Mouse (Mus musculus): Measurements from ENCODE around the gene Ppp1r12c.
A peak's percentile ranks its signal among the peaks of the same experiment; 100 is the strongest.

Gene Ppp1r12c

DNA sequence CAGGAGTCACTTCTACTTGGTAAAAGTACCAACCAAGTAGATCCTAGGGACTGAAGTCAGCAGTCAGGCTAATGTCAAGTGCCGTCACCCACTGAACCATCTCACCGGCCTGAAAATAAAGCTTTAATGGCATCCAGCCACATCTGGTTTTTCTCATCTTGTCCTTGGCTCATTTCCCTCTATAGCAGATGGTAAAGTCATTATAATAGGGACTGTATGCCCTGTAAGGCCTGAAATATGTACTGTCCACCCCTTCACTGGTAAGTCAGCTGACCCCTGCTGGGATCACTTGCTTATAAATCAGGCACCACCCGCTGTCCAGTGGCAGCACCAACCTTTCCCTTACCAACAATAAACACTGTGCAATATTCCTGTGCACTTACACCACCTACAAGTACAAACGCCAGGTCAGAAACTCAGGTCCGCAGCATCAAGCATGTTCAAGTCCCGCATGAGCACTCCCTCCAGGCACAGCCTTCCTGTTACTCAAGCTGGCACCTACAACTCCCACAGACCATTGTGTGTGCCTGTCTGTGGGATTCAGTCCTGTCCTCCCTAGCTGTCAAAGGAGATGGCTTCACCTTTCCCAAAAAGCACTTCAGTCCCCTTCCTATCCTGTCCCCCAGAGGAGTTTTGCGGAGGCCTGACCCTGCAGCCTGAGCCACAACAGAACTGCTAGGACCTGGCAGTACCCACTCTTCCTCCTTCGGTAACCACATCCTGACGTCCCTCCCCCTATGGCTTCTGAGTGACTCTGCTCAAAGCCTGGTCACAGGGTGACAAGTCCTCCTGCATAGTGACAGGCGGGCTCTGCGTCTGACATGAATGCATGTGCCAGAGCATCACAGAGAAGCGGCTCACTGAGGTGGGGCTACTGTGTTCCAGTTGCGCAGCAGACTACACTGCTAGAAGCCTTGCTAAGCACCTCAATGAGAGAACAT lies 8.9 kb downstream of the Ppp1r12c start:
- DNase-seq (ENCODE audit: low read depth, low spot score): no peak

- no peak for DNase-seq (ENCODE audit: low read depth, low spot score)
Measured at GRCm38 (mm10) chr7:4491308-4491707, 10.2 kb downstream of the Ppp1r12c start.

- no peak for DNase-seq (ENCODE audit: low read depth, low spot score)
Measured at GRCm38 (mm10) chr7:4482281-4482680, 19.2 kb downstream of the Ppp1r12c start.

DNA sequence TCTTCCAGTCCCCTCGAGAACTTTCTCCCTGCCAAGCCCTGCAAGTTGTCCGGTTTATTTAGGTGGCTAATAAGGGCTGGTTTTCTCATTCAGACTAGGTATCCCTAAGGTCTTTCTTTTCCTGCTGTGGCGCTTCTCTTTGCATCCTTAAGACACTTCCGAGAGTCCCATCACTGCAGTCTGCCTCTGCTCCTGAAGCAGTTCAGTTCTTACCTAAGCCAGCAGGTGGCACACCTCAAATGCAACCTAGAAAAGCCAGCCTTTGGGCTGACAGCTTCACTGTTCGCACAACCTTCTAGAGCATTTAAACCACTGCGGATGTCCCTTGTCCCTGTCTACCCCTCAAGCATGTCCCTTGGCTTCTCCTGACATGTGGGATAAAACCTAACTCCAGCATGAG lies 21.8 kb downstream of the Ppp1r12c start:
- no peak for DNase-seq (ENCODE audit: low read depth, low spot score)

GRCm38 (mm10) chr7:4478796-4479291 lies 22.6 kb downstream of the Ppp1r12c start:
- DNase-seq (ENCODE audit: low read depth, low spot score): no peak

- DNase-seq (ENCODE audit: low read depth, low spot score): no peak
Measured at GRCm38 (mm10) chr7:4478021-4478795, 23.3 kb downstream of the Ppp1r12c start.

GRCm38 (mm10) chr7:4473940-4474339 lies 27.5 kb downstream of the Ppp1r12c start:
- no peak for DNase-seq (ENCODE audit: low read depth, low spot score)

- DNase-seq (ENCODE audit: low read depth, low spot score): no peak
Measured at GRCm38 (mm10) chr7:4471179-4471555, 30.3 kb downstream of the Ppp1r12c start.

- DNase-seq (ENCODE audit: low read depth, low spot score): no peak
Measured at GRCm38 (mm10) chr7:4470275-4471178, 31.0 kb downstream of the Ppp1r12c start.

- no peak for DNase-seq (ENCODE audit: low read depth, low spot score)
Measured at GRCm38 (mm10) chr7:4467801-4468200, 33.7 kb downstream of the Ppp1r12c start.

DNA sequence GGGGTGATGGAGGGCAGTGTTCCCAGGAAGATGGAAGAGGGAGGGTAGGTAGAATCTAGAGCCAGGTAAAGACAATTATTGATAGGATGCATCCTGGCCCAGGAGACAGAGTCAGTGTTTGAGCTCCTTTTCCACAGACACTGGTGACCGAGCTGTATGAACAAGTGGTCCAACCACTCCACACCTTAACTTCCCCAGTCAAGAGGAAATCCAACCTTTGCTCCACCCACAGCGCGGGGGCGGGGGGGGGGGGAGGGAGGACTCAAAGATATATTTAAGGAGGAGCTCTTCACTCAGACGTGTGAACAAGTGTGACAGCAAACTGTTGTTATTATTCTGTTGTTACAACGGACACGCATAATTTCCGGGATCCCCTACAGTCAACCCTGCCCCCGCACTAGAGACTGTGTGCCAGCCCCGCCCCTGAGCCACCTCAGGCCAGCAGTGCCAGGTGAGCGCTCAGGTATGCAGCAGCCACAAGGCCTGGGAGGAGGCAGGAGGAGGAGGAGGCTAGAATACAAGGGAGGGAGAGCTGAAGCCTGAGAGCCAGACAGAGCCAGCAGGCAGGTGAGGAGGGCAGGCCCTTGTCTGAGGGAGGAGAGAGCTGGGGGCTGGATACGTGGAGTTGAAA lies 37.2 kb downstream of the Ppp1r12c start:
- no peak for DNase-seq (ENCODE audit: low read depth, low spot score)

DNA sequence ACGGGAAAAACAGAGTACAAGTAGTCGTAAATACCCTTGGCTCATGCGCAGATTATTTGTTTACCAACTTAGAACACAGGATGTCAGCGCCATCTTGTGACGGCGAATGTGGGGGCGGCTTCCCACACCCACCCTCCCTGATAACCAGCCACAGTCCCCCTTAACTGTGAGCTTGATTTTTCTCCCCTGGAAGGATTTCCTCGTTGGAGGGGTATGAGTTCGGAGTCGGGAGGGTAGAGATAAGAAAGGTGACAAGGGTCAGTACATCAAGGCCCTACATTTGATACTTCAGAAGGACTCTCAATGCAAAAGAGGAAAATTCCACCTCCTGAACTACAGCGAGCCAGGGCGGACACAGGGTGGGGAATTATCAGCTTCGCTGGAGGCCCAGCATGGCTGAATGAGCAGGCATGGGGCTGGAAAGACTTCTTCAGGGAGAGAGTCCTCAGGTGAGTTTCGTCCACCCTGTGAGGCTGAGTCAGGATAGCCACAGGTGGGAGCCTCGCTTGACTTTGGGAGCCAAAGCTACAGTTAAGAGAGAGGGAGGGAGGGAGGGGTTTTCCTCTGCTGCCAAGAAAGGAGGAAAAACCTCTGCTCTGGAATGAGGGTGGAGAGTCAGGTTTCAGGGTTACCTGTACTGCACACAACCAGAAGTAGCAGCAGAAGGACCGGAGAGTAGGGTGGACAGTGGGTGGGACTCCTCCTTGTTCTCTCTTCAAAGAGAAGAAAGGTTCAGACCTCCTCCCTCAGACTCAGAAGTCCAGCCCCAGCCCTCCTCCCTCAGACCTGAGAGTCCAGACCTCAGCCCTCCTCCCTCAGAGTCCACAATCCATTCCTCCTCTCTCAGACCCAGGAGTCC lies 40.7 kb downstream of the Ppp1r12c start, which contains the start of gene Eps8l1:
Gene Eps8l1 (plus strand): TSS at position 99 of the 859 bp plus-strand sequence.
- DNase-seq (ENCODE audit: low read depth, low spot score): no peak

DNA sequence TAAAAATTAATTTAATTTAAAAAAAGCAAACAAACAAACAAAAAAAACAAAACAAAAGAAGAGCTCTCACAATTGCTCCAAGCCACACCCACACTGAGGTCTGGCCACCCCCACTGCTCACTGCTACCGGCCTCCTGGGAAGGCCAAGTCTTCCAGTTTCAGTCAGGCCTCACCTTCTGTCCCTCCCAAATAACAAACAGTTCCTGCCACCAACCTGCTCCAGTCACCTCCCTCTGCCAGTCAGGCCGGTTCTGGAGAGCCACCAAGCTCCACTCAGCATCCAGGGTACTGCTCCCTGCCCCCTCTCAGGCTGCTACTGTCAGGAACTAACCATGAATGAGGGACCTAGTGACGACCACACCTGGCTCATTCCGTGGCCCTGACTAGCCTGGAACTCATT lies 48.8 kb downstream of the Ppp1r12c start:
- no peak for DNase-seq (ENCODE audit: low read depth, low spot score)

- DNase-seq (ENCODE audit: low read depth, low spot score): no peak
Measured at GRCm38 (mm10) chr7:4449211-4449610, 52.3 kb downstream of the Ppp1r12c start.

DNA sequence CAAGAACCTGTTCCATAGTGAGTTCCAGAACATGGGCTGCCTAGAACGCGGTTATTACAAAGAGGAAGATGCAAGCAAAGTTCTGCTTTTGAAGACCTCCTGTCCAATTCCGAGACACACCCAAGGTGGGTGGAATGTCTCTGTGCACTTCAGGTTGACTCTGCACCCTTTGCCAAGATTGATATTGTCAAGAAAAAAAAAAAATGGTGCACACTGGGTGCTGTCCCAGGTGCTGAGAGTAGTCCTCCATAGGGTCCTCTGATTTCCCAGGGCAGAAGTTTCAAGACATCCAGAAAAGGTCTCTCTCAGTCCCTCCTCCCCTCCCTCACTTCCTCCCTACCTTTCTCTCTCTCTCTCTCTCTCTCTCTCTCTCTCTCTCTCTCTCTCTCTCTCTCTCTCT lies 53.0 kb downstream of the Ppp1r12c start:
- no peak for DNase-seq (ENCODE audit: low read depth, low spot score)

GRCm38 (mm10) chr7:4447138-4447537 lies 54.3 kb downstream of the Ppp1r12c start:
- DNase-seq (ENCODE audit: low read depth, low spot score): no peak

- peak; percentile 71 for DNase-seq (ENCODE audit: low read depth, low spot score)
Measured at GRCm38 (mm10) chr7:4445216-4445791, 56.2 kb downstream of the Ppp1r12c start, which contains the start of gene Rdh13. Rdh13 (minus strand) TSS chr7:4445649.

GRCm38 (mm10) chr7:4440549-4440948 lies 60.9 kb downstream of the Ppp1r12c start:
- no peak for DNase-seq (ENCODE audit: low read depth, low spot score)

GRCm38 (mm10) chr7:4437721-4438120 lies 63.8 kb downstream of the Ppp1r12c start:
- no peak for DNase-seq (ENCODE audit: low read depth, low spot score)

Data from retina, adult 2 months (tissue).